Mouse (Mus musculus) heart, embryonic 13.5 days (tissue): ENCODE data around the gene Sele. TPM values are rescaled to one million over a fixed set of nuclear protein-coding genes. Genes with fewer than 3 reads are reported as not detected.
"Not testable (repeated sequence)": the region's sequence is repeated elsewhere in the genome, so short reads cannot be mapped to it uniquely, and the experiment has no call there.

Experiments used
- ATAC-seq: fragments of 200-750 bp; cut with Nextera tagmentation; 2 replicates; pipeline ENCODE4 v1.8.0; 2017; ENCODE audit warnings: moderate TSS enrichment; ENCODE audit not compliant: insufficient number of reproducible peaks, low FRiP score, low TSS enrichment; ENCODE audit errors: extremely low read depth
- H3K27ac ChIP-seq: fragments of 300-500 bp; sonication (generic); replicated peaks from 2 replicates; pipeline ENCODE4 v1.5.1; 2015; ENCODE audit warnings: moderate library complexity, mild to moderate bottlenecking, inconsistent platforms
- H3K27me3 ChIP-seq: fragments of 300-500 bp; sonication (generic); replicated peaks from 2 replicates; pipeline ENCODE4 v1.6.1; 2015; ENCODE audit warnings: mild to moderate bottlenecking, inconsistent platforms
- H3K36me3 ChIP-seq: fragments of 300-500 bp; sonication (generic); 2 replicates; pipeline ENCODE4 v1.6.1; 2015; ENCODE audit warnings: mild to moderate bottlenecking, inconsistent platforms
- H3K4me1 ChIP-seq: fragments of 300-500 bp; sonication (generic); 2 replicates; pipeline ENCODE4 v1.6.1; 2015; ENCODE audit warnings: inconsistent platforms
- H3K4me2 ChIP-seq: fragments of 300-500 bp; sonication (generic); 2 replicates; pipeline ENCODE4 v1.6.1; 2015; ENCODE audit warnings: inconsistent platforms, mild to moderate bottlenecking, moderate library complexity
- H3K4me3 ChIP-seq: fragments of 300-500 bp; sonication (generic); 2 replicates; pipeline ENCODE4 v1.5.1; 2015; ENCODE audit warnings: moderate library complexity, mild to moderate bottlenecking, inconsistent platforms
- H3K9ac ChIP-seq: fragments of 300-500 bp; sonication (generic); 2 replicates; pipeline ENCODE4 v1.6.1; 2015; ENCODE audit warnings: inconsistent platforms, mild to moderate bottlenecking, moderate library complexity
- H3K9me3 ChIP-seq: fragments of 300-500 bp; sonication (generic); 2 replicates; pipeline ENCODE4 v1.6.1; 2016; ENCODE audit warnings: inconsistent platforms
- WGBS: fragments of 180-500 bp; shearing (Covaris S2); methylation state at CpG from one replicate; pipeline ENCODE4 v1.1.7; 2015; ENCODE audit warnings: mixed read lengths; 5-methylcytosine and 5-hydroxymethylcytosine counted together
- polyA plus RNA-seq: library from polyadenylated mRNA; unstranded; fragments of >200 nt; fragmentation: Nextera tagmentation; extraction: Ambion mirVana; gene quantifications from 2 replicates; pipeline ENCODE4 v1.2.1, GENCODE M21; 2015

The Sele gene
- 0.57 and 0.84 TPM in 2 replicates for polyA plus RNA-seq

DNA sequence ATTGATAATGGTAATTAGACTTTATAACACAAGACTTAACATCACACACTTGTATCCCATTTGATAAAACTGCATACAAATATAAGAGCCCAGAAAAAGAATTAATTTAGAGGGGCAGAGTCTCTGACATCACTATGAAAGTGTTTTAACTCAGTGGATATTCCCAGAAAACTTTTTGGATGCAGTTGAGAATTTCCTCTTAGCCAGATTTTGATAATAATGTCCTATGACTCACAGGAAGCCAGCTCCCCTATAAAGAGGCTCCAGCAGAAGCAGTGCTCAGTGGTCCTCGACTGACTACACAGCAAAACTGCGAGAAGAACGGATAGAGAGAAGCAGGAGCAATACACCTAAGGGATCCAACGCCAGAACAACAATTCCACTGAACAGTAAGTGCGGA, at the start of gene Sele:
TSS of gene Sele (plus strand) at position 301 of the 400 bp plus-strand sequence.
- Histone ChIP-seq H3K27ac (no peak within 1 kb of the TSS), H3K9me3 (no peaks in the 10 kb centered on the region), H3K4me3 (no peak within 1 kb of the TSS), H3K4me1 (0 out of 2 replicates have a peak, but pooled peaks cover 2% of the 10 kb centered on the region), H3K9ac (no peak within 1 kb of the TSS), H3K27me3 (no peaks in the 10 kb centered on the region), H3K36me3 (no peaks in the 10 kb centered on the region), H3K4me2 (no peak within 1 kb of the TSS)
- no peak for ATAC-seq
- WGBS, result 59% methylated on average over 5 of the region's 5 CpGs

DNA sequence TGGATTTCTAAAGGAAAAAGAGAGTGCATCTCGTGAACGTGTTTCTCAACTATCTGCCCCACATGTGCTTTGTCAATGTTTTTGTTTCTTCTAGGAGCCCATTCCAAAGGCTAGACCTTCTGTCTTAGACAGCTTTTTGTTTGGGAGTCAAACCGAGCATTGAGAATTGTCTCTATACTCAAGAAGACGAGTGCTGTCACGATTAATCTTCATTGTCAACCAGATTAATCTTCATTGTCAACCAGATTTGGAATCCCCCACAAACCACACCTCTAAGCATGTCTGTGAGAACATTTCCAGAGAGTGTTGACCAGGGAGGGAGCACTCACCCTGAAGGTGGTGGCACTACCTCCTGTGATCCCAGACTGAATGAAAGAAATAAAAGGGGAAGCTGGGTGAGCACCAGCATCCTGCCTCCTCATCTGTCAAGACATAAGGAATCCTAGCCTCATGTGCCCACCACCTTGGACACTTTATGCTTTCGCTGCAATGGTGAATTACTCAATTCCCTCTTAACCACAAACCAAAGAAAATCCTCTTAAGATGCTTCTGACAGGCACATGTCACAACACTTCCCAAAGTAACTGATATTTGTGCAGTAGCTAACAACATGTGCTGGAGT, 46.1 kb upstream of the Sele start:
- no peak overlapping the region for H3K4me3 ChIP-seq
- 69% methylated on average over 6 of the region's 6 CpGs for whole genome bisulfite sequencing

DNA sequence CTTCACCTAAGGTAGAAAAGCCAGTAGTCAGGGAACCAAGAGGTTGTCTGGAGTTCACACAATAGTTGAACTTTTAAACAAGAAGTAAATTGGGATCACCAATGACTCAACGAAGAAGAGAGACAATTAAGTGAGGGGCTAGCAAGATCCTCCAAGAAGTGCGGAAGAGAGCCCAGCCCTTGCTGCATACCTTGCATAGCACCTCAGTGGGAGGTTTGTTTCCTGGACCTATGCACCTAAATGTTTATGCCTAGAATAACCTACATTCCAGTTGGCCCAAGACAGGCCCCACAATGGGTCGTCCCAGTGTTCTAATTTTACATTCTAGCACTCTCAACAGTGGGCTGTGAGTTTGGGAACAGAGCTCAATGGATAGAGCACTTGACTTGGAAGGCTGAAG, 43.7 kb upstream of the Sele start:
- Histone ChIP-seq H3K36me3 (no peaks in the 10 kb centered on the region), H3K9ac (no peak overlapping the region), H3K27me3 (no peaks in the 10 kb centered on the region), H3K4me1 (no peaks in the 10 kb centered on the region), H3K9me3 (no peaks in the 10 kb centered on the region), H3K27ac (no peak overlapping the region), H3K4me2 (no peak overlapping the region), H3K4me3 (no peak overlapping the region)
- WGBS, result 60% methylated on average over 3 of the region's 3 CpGs
- ATAC-seq, result no peak

More for the DNA sequence above, 46.1 kb upstream of the Sele start:
- Histone ChIP-seq H3K27me3 (no peaks in the 10 kb centered on the region), H3K4me1 (no peaks in the 10 kb centered on the region), H3K27ac (no peak overlapping the region), H3K36me3 (peaks cover 3% of the 10 kb centered on the region; the same call in 1 of the 2 replicates), H3K4me2 (no peak overlapping the region), H3K9ac (no peak overlapping the region), H3K9me3 (no peaks in the 10 kb centered on the region)
- ATAC-seq, result no peak

DNA sequence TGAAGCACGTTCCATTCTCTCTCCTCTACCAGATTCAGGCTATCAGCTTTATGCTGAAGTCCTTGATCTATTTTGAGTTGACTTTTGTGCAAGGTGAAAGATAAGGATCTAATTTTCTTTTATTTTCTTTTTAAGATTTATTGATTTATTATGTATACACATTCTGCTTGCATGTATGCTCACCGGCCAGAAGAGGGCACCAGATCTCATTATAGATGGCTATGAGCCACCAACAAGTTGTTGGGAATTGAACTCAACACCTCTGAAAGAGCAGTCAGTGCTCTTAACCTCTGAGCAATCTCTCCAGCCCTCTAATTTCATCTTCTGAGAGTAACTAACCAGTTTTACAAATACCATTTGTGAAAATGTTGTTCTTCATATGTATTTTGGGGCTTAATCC, 38.8 kb upstream of the Sele start:
- Histone ChIP-seq H3K36me3 (no peaks in the 10 kb centered on the region), H3K4me2 (no peak overlapping the region), H3K27ac (no peak overlapping the region), H3K4me1 (no peaks in the 10 kb centered on the region), H3K9ac (no peak overlapping the region), H3K27me3 (no peaks in the 10 kb centered on the region), H3K4me3 (no peak overlapping the region), H3K9me3 (no peaks in the 10 kb centered on the region)
- WGBS, result 40% methylated on average over 2 of the region's 2 CpGs
- no peak for ATAC-seq

DNA sequence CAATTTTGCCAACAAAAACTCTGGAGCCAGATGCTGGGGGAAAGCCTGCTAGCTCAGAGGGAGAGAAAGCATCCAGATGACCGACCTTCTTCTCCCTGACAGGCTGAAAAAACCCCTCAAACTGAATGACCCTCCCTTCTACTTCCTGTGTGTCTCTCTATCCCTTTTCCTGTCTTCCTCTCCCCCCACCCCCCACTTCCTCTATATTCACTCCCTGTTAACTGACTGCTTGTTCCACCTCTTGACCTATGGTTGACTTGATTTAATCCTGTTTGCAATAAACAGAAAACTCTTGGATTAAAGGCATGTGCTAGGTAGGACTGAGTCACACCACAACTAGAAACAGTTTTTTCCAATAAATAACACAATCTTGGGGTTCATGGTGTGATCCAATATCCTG, 33.4 kb upstream of the Sele start:
- Histone ChIP-seq H3K4me1 (no peaks in the 10 kb centered on the region), H3K9me3 (no peaks in the 10 kb centered on the region), H3K4me2 (no peak overlapping the region), H3K27me3 (no peaks in the 10 kb centered on the region), H3K27ac (no peak overlapping the region), H3K4me3 (no peak overlapping the region), H3K9ac (no peak overlapping the region), H3K36me3 (no peaks in the 10 kb centered on the region)
- 45% methylated on average over 1 of the region's 1 CpGs for WGBS
- no peak for ATAC-seq

DNA sequence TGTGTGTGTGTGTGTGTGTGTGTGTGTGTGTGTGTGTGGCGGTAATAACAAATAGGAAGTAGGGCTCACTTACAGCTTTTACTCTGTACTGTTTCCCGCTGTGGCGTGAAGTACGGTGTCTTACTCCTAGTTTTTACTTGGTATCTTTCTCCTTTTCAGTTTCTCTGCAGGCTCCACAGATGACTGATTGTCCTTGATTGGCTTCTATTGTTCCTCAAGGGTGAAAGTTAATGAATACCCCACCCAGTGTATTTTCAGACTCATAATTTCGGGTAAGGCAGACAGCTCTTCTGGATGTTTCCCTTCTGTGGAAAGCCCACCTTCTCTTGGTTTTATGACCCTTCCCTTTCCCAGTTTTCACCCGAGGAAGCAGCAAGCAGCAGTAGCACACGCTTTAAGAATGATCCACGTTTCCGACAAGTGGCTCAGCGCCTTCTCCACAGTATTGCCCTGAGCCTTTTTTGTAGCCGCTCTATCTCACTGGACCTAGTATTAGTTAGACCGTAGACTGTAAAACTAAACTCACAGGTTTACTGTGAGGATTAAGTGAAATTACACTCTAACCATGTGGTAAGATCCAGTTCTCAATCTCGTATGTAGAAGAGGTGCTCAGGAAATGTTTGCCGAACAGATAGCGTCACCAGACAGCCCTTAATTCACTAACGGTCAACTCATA, 29.7 kb upstream of the Sele start:
- Histone ChIP-seq H3K4me3 (no peak overlapping the region), H3K27me3 (no peaks in the 10 kb centered on the region), H3K9me3 (no peaks in the 10 kb centered on the region), H3K4me2 (no peak overlapping the region), H3K9ac (no peak overlapping the region), H3K27ac (no peak overlapping the region), H3K4me1 (no peaks in the 10 kb centered on the region), H3K36me3 (no peaks in the 10 kb centered on the region)
- 81% methylated on average over 16 of the region's 16 CpGs for WGBS
- ATAC-seq, result no peak

DNA sequence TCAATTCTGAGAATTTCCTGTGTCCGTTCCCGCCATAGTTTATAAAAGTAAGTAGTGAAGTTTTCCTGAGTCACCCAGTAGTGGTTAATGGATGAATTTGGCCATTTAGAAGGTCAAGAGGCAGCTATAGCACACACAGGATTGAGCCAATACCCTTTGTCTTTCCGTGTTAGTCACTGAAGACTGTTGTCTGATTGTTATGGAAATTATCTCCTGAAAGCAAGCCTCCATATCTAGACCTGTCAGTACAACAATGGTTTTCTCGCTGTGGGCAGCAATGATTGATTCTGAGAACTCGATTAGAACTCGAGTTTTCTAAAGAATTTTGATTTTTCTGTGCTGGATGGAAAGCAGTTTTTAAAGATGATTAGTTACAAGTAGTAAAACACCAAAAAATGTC, 28.2 kb upstream of the Sele start:
- H3K27me3 ChIP-seq, result no peaks in the 10 kb centered on the region
- 48% methylated on average over 6 of the region's 6 CpGs for WGBS
- no peak overlapping the region for H3K9ac ChIP-seq
- H3K4me3 ChIP-seq, result no peak overlapping the region
- no peak for ATAC-seq
- H3K36me3 ChIP-seq, result no peaks in the 10 kb centered on the region
- no peaks in the 10 kb centered on the region for H3K9me3 ChIP-seq
- no peak overlapping the region for H3K27ac ChIP-seq
- H3K4me1 ChIP-seq, result no peaks in the 10 kb centered on the region
- no peak overlapping the region for H3K4me2 ChIP-seq

DNA sequence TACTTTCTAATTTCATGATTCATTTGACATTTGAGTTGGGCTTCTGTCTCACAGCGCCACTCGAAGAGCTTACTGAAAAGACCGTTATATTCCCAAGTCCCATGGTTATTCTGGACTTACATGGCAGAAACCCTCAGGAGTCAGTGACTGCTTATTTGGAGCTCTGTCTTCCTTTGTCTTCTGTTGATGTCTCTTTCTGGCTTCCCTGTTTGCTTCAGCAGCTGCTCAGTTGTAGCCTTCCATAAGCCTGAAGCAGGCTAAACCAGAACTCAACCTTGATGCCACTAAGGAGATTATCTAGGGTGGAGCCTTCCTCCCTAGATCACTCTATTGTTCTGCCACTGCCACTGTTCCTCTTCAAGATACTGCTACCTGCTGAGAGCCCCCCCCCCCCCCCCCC, 27.3 kb upstream of the Sele start:
- H3K9me3 ChIP-seq, H3K4me1 ChIP-seq, H3K9ac ChIP-seq, H3K36me3 ChIP-seq, H3K4me3 ChIP-seq, ATAC-seq, H3K27me3 ChIP-seq, H3K27ac ChIP-seq, H3K4me2 ChIP-seq: not testable (repeated sequence)
- 89% methylated on average over 3 of the region's 3 CpGs for WGBS

DNA sequence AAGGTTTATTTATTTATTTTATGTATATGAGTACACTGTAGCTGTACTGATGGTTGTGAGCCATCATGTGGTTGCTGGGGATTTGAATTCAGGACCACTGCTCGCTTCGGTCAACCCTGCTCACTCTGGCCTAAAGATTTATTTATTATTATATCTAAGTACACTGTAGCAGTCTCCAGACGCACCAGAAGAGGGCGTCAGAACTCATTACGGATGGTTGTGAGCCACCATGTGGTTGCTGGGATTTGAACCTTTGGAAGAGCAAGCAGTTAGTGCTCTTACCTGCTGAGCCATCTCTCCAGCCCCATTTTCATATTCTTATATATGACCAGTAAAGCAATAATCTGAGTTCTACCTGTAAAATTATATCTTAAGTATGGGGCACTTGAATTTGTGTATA, 25.9 kb upstream of the Sele start:
- 75% methylated on average over 5 of the region's 5 CpGs for WGBS

DNA sequence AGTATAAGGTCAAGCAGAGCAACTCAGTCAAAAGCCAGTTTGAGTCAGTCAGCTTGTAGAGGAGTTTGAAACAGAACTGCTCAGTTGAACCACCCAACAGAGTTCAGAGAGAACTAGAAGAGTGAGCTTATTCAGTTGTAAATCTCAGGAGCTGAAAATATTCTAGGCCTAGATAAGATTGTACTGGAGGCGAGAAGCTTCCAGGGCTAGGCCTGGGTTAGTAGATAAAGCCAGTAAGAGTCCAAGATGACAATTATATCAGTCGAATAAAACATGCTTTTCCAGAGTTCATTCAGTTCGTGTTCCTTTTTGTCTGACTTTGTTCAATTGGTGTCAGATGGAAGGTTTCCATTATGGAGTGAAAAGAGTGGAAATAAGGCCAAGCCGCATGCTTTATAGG, 22.3 kb upstream of the Sele start:
- no peak overlapping the region for H3K27ac ChIP-seq
- ATAC-seq, result no peak
- H3K4me2 ChIP-seq, result no peak overlapping the region

More for the DNA sequence above, 25.9 kb upstream of the Sele start:
- not testable (repeated sequence) for ATAC-seq, H3K9ac ChIP-seq, H3K4me1 ChIP-seq, H3K36me3 ChIP-seq, H3K27ac ChIP-seq, H3K27me3 ChIP-seq, H3K4me2 ChIP-seq, H3K9me3 ChIP-seq, H3K4me3 ChIP-seq

DNA sequence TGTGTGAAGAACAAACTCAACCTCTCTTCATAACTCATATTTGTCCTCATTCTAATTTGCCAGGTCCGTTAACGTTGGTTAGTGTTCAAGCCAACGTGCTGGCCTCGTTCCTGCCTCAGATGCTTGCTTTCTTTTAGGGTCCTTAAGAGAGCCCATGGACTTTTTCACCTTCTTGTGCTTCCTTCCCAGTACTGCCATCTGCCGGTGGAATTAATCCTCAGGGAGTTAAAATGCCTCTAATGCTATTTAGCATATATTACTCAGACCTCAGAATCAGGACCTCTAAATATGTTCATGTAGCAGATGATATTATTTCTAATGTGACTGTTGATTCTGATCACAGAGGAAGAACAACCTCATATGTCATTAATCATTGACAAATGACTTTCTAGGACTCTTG, 20.6 kb upstream of the Sele start:
- Histone ChIP-seq H3K4me1 (no peaks in the 10 kb centered on the region), H3K4me3 (no peak overlapping the region), H3K36me3 (no peaks in the 10 kb centered on the region), H3K4me2 (no peak overlapping the region), H3K27me3 (no peaks in the 10 kb centered on the region), H3K27ac (no peak overlapping the region), H3K9ac (no peak overlapping the region), H3K9me3 (no peaks in the 10 kb centered on the region; the same call in none of the 2 replicates)
- 49% methylated on average over 5 of the region's 5 CpGs for WGBS
- ATAC-seq, result no peak

More for the DNA sequence above, 22.3 kb upstream of the Sele start:
- no peaks in the 10 kb centered on the region for H3K36me3 ChIP-seq
- no peaks in the 10 kb centered on the region for H3K4me1 ChIP-seq
- no peaks in the 10 kb centered on the region; the same call in none of the 2 replicates for H3K9me3 ChIP-seq
- H3K4me3 ChIP-seq, result no peak overlapping the region
- no peaks in the 10 kb centered on the region for H3K27me3 ChIP-seq
- WGBS, result 64% methylated on average over 4 of the region's 4 CpGs
- no peak overlapping the region for H3K9ac ChIP-seq
